Mouse (Mus musculus): Measurements from ENCODE around the gene Ccl7.

Gene Ccl7

GRCm38 (mm10) chr11:82045471-82045870 lies at the start of gene Ccl7:
Ccl7 (plus strand) TSS chr11:82045712.
- in situ Hi-C loops (cut with MboI; ENCODE audit: low sequenced_read_pairs): loop anchor here (10.0 kb wide), 1 partner anchor 129 kb away; no protein-coding TSS in a partner anchor

- in situ Hi-C loops (cut with MboI; ENCODE audit: low sequenced_read_pairs): no loop called here
Observed at GRCm38 (mm10) chr11:81996172-81996841, 49.2 kb upstream of the Ccl7 start.

GRCm38 (mm10) chr11:81997085-81997484 lies 48.4 kb upstream of the Ccl7 start:
- in situ Hi-C loops (cut with MboI; ENCODE audit: low sequenced_read_pairs): no loop called here

GRCm38 (mm10) chr11:81998646-81999045 lies 46.9 kb upstream of the Ccl7 start:
- in situ Hi-C loops (cut with MboI; ENCODE audit: low sequenced_read_pairs): no loop called here

GRCm38 (mm10) chr11:81999469-81999868 lies 46.0 kb upstream of the Ccl7 start:
- in situ Hi-C loops (cut with MboI; ENCODE audit: low sequenced_read_pairs): no loop called here

- in situ Hi-C loops (cut with MboI; ENCODE audit: low sequenced_read_pairs): no loop called here
Observed at GRCm38 (mm10) chr11:82000581-82000980, 44.9 kb upstream of the Ccl7 start.

GRCm38 (mm10) chr11:82004810-82005209 lies 40.7 kb upstream of the Ccl7 start:
- in situ Hi-C loops (cut with MboI; ENCODE audit: low sequenced_read_pairs): no loop called here

- in situ Hi-C loops (cut with MboI; ENCODE audit: low sequenced_read_pairs): no loop called here
Observed at GRCm38 (mm10) chr11:82006796-82007423, 38.6 kb upstream of the Ccl7 start.

GRCm38 (mm10) chr11:82010115-82010514 lies 35.4 kb upstream of the Ccl7 start:
- in situ Hi-C loops (cut with MboI; ENCODE audit: low sequenced_read_pairs): no loop called here

GRCm38 (mm10) chr11:82011411-82012193 lies 33.9 kb upstream of the Ccl7 start:
- in situ Hi-C loops (cut with MboI; ENCODE audit: low sequenced_read_pairs): no loop called here

GRCm38 (mm10) chr11:82013756-82014155 lies 31.8 kb upstream of the Ccl7 start:
- in situ Hi-C loops (cut with MboI; ENCODE audit: low sequenced_read_pairs): no loop called here

- in situ Hi-C loops (cut with MboI; ENCODE audit: low sequenced_read_pairs): no loop called here
Observed at GRCm38 (mm10) chr11:82015066-82015465, 30.4 kb upstream of the Ccl7 start.

- in situ Hi-C loops (cut with MboI; ENCODE audit: low sequenced_read_pairs): no loop called here
Observed at GRCm38 (mm10) chr11:82016181-82016780, 29.2 kb upstream of the Ccl7 start.

- in situ Hi-C loops (cut with MboI; ENCODE audit: low sequenced_read_pairs): no loop called here
Observed at GRCm38 (mm10) chr11:82019389-82019788, 26.1 kb upstream of the Ccl7 start.

GRCm38 (mm10) chr11:82019793-82020192 lies 25.7 kb upstream of the Ccl7 start:
- in situ Hi-C loops (cut with MboI; ENCODE audit: low sequenced_read_pairs): no loop called here

- in situ Hi-C loops (cut with MboI; ENCODE audit: low sequenced_read_pairs): no loop called here
Observed at GRCm38 (mm10) chr11:82021406-82021805, 24.1 kb upstream of the Ccl7 start.

GRCm38 (mm10) chr11:82022504-82023056 lies 22.9 kb upstream of the Ccl7 start:
- in situ Hi-C loops (cut with MboI; ENCODE audit: low sequenced_read_pairs): no loop called here

GRCm38 (mm10) chr11:82023769-82024168 lies 21.7 kb upstream of the Ccl7 start:
- in situ Hi-C loops (cut with MboI; ENCODE audit: low sequenced_read_pairs): no loop called here

- in situ Hi-C loops (cut with MboI; ENCODE audit: low sequenced_read_pairs): no loop called here
Observed at GRCm38 (mm10) chr11:82030171-82030570, 15.3 kb upstream of the Ccl7 start.

- in situ Hi-C loops (cut with MboI; ENCODE audit: low sequenced_read_pairs): no loop called here
Observed at GRCm38 (mm10) chr11:82032136-82032535, 13.4 kb upstream of the Ccl7 start.
